Mouse (Mus musculus) left cerebral cortex, postnatal 14 days (tissue): Measurements from ENCODE around the gene Epsti1. TPM values are rescaled to one million over a fixed set of nuclear protein-coding genes. Genes with fewer than 3 reads are reported as not detected.
A peak's percentile ranks its signal among the peaks of the same experiment; 100 is the strongest.

Experiments used
- DNase-seq, 2 experiments: peaks; one replicate each; pipeline ENCODE4 v3.0.0; 2021 to 2022; ENCODE audit warnings: low spot score in 2 of 2, mixed read lengths in 1 of 2
- intact Hi-C: fragments of 180-260 bp; cut with DNase I; formaldehyde crosslinking; loops from one replicate; pipeline ENCODE4 v1.15.1; 2025
- total RNA-seq, 2 experiments: library from RNA; stranded (reverse); gene quantifications; 2 replicates each; pipeline ENCODE4 v1.2.3; 2021

The Epsti1 gene
- total RNA-seq, 2 experiments from 2014 or later, result 0.17 to 0.31 TPM

- DNase-seq, result no peak
- intact Hi-C loops, result no loop called here
Observed at GRCm38 (mm10) chr14:77915776-77916175, 11.7 kb downstream of the Epsti1 start.

- DNase-seq, result no peak
- intact Hi-C loops, result no loop called here
Observed at GRCm38 (mm10) chr14:77921641-77922040, 17.6 kb downstream of the Epsti1 start.

GRCm38 (mm10) chr14:77923076-77923865, 19.2 kb downstream of the Epsti1 start:
- intact Hi-C loops, result no loop called here
- no peak for DNase-seq

- no peak for DNase-seq
- intact Hi-C loops, result no loop called here
Observed at GRCm38 (mm10) chr14:77925414-77925813, 21.4 kb downstream of the Epsti1 start.

- DNase-seq, result peak; percentile 13 to 41
- intact Hi-C loops, result no loop called here
Observed at GRCm38 (mm10) chr14:77926718-77927117, 22.7 kb downstream of the Epsti1 start.

- intact Hi-C loops, result loop anchor here (2.0 kb wide), 1 partner anchor 787 kb away; no protein-coding TSS in a partner anchor
- peak; percentile 67 to 81 for DNase-seq
Observed at GRCm38 (mm10) chr14:77928021-77928420, 24.0 kb downstream of the Epsti1 start.

- intact Hi-C loops, result loop anchor here (2.0 kb wide), 1 partner anchor 788 kb away; no protein-coding TSS in a partner anchor
- DNase-seq, result no peak
Observed at GRCm38 (mm10) chr14:77928653-77929052, 24.6 kb downstream of the Epsti1 start.

- intact Hi-C loops, result loop anchor here (2.0 kb wide), 1 partner anchor 788 kb away; no protein-coding TSS in a partner anchor
- no peak for DNase-seq
Observed at GRCm38 (mm10) chr14:77929139-77929678, 25.2 kb downstream of the Epsti1 start.

- DNase-seq, result no peak
- intact Hi-C loops, result no loop called here
Observed at GRCm38 (mm10) chr14:77932150-77933047, 28.4 kb downstream of the Epsti1 start.

GRCm38 (mm10) chr14:77933243-77933642, 29.2 kb downstream of the Epsti1 start:
- DNase-seq, result no peak
- intact Hi-C loops, result no loop called here

- DNase-seq, result no peak
- intact Hi-C loops, result no loop called here
Observed at GRCm38 (mm10) chr14:77934431-77934830, 30.4 kb downstream of the Epsti1 start.

- intact Hi-C loops, result no loop called here
- no peak for DNase-seq
Observed at GRCm38 (mm10) chr14:77941105-77941504, 37.1 kb downstream of the Epsti1 start.

GRCm38 (mm10) chr14:77942235-77942634, 38.2 kb downstream of the Epsti1 start:
- intact Hi-C loops, result no loop called here

GRCm38 (mm10) chr14:77942793-77943558, 38.9 kb downstream of the Epsti1 start:
- DNase-seq, result peak in 1 of 2 experiments; percentile 8
- intact Hi-C loops, result no loop called here

More at GRCm38 (mm10) chr14:77942235-77942634, 38.2 kb downstream of the Epsti1 start:
- no peak for DNase-seq

GRCm38 (mm10) chr14:77961741-77962140, 57.7 kb downstream of the Epsti1 start:
- intact Hi-C loops, result no loop called here
- DNase-seq, result no peak

GRCm38 (mm10) chr14:77963525-77963924, 59.5 kb downstream of the Epsti1 start:
- intact Hi-C loops, result no loop called here
- no peak for DNase-seq

GRCm38 (mm10) chr14:77971355-77971754, 67.3 kb downstream of the Epsti1 start:
- DNase-seq, result no peak
- intact Hi-C loops, result no loop called here

GRCm38 (mm10) chr14:77974221-77974620, 70.2 kb downstream of the Epsti1 start:
- intact Hi-C loops, result no loop called here
- peak; percentile 11 to 13 for DNase-seq

GRCm38 (mm10) chr14:77975702-77976101, 71.7 kb downstream of the Epsti1 start:
- no peak for DNase-seq
- intact Hi-C loops, result no loop called here
